Mouse (Mus musculus) liver, adult 2 months (tissue): ENCODE data around the gene Gsk3a.
A peak's percentile ranks its signal among the peaks of the same experiment; 100 is the strongest.

Experiments used
- CTCF ChIP-seq: fragments of 200-500 bp; IDR thresholded peaks from 2 replicates; pipeline ENCODE4 v1.5.1; 2011; ENCODE audit warnings: low read depth, low read length, control low read depth
- POLR2A ChIP-seq: fragments of 200-500 bp; IDR thresholded peaks from 2 replicates; pipeline ENCODE4 v1.6.1; 2011; ENCODE audit warnings: low read length, control low read depth; ENCODE audit not compliant: insufficient read depth; ENCODE audit errors: extremely low read depth

GRCm38 (mm10) chr7:25179606-25180161, 58.0 kb downstream of the Gsk3a start, which contains the start of gene Pou2f2:
- TF ChIP-seq CTCF (peak; percentile 30; the same call in 1 of the 2 replicates), POLR2A (no peak)
